Mouse (Mus musculus) cerebellum, adult 9-10 months (tissue): Measurements from ENCODE around the gene Slc16a11.

Experiments used
- DNase-seq: peaks from one replicate; pipeline ENCODE4 v3.0.0; 2022

Slc16a11 gene

DNA sequence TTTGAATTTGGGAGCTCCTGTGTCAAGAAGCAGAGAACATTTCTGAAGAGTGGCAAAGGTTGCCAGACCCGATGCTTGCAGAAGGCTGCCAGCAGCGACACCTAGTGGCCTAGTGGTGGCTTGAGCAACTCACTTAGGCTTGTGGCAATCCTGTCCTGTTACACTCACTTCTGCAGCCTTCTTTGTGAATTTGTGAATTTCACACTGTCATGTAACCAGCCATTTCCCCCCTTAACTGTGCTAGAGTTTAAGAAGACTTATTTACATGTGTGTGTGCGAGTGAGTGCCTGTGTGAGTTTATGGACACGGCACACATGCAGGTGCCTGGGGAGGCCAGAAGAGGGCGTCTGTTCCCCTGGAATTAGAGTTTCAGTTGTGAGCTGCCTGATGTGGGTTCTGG lies 10.9 kb upstream of the Slc16a11 start:
- DNase-seq, result peak; percentile 78

DNA sequence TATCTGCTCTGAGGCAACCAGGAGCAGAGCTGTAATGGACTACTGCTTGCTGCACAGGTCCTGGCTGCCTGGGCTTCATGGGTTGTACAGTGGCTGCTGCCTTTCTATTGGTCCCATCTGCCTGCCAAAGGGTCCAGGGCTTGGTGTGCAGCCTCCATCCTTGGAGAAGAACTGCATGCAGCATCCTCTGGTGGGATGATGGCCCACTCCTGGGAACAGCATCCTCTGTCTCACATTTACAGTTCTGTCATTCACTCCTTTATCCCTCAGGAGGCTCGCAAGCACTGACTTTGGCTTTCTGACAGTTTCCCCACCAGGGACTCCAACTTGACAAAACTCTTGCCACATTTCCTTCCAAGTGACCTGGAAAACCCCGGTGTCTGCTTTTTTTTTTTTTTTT lies 5.8 kb upstream of the Slc16a11 start:
- no peak for DNase-seq

DNA sequence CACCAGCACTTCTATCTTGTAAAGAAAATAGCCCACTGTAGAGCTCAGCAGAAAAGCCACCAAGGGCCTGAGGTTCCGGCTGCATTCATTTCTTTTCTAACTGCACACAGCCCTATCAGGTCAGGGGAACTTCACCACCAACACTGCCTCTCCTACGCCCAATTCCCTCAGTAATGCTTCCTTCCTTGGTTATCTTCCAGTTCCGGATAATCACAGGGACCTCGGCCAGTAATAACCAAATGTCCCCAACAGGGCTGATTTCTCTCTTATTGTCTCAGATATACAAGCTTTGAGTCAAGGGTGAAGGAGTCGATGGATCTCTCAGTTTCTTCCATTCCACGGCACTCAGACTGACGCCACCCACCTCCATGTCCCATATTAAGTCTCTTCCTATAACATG lies 5.3 kb upstream of the Slc16a11 start:
- DNase-seq, result no peak

DNA sequence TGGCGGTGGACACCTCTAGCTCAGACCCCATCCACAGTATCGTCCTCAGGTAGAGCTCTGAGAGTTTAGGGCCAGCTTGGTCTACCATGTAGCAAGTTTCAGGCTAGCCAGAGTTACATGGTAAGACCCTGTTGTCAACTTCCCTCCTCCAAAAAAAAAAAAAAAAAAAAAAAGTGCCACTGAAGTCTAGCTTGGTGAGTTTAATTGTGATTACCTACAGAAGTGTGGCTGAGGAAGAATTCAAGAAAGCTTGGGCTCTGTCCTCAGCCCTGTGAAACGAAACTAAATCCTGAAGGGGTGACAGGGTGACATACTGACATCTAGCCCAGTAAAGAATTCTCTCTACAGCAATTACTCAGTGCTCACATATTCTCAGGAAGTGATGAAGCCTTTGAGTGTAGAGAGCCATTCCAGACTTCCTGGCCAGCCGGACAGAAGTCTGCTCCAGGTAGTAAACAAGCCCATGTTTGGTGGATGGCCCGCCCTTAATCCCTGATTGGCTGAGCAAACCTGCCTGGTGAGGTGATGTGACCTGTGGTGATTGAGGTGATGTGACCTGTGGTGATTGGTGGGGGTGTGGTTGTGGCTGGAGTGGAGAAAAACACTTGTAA lies 3.7 kb upstream of the Slc16a11 start:
- no peak for DNase-seq

DNA sequence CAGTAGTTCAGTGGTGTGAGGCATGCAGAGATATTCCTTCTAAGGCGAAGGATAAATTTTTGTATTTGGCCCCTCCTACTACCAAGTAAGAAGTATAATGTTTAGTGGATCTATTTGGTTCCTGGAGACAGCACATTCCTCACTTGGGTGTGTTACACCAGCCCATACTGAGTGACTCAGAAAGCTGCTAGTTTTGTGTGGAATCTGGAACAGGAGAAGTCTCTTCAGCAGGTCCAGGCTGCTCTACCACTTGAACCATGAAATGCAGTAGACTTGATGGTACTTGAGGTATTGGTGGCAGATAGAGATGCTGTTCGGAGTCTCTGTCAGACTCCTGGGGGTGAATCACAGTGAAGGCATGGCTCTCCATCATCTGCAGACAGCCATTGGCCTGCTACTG lies 1.9 kb upstream of the Slc16a11 start:
- DNase-seq, result peak; percentile 21

DNA sequence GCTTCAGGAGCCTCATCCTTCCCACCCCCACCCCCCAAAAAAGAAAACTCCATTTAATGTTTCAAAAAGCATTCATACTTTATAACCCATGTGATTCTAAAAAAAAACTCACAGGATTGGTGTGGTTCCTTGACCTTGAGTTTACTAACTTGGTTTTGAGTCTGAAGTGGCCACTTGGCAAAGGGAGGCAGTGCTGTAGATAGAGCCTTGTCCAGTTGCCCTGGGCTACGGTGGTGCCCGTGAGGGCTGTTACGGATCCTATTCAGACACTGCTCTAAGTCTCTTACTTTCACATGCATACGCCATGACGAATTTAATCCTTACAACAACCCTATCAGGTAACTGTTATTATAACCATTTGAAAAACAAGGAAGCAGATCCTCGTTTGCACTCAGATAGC lies 580 bp upstream of the Slc16a11 start:
- DNase-seq, result no peak

DNA sequence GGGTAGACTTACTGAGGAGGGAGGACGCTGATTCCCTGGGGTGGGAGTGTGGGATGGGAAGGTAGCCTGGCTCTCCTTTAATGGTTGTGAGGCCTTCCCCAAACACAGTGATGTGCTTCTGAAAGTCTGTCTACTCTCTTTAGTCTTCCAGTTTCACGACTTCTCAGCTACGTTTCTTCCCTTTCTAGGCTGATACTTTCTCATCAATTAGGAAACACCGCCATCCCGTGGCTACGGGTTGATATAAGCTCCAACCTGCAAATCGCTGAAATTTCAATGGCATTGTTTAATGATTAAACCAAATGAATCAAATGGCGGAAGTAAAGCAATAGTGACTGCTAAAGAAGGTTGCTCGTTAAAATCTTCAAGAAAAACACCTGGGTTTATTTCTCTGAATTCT lies 344 bp downstream of the Slc16a11 start:
- peak; percentile 87 for DNase-seq

DNA sequence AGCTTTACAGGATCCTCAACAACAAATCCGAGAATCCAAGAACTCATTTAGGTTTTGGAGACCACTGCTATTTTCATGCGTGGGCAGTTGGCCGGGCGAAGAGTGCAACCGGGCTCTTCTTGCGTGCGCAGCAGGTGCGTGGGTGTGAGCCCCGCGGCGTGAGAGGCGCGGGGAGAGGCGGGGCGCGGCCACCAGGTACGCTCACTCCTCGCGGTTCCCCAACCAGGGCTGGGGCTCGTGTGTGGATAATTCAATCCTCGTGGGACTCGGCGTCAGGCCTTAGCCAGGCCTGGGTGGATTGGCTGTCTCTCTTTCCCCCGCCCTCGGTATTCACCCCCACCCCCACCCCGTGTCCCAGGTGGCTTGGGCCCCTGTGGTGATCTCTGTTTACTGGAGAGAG lies 1.2 kb downstream of the Slc16a11 start:
- peak; percentile 83 for DNase-seq

DNA sequence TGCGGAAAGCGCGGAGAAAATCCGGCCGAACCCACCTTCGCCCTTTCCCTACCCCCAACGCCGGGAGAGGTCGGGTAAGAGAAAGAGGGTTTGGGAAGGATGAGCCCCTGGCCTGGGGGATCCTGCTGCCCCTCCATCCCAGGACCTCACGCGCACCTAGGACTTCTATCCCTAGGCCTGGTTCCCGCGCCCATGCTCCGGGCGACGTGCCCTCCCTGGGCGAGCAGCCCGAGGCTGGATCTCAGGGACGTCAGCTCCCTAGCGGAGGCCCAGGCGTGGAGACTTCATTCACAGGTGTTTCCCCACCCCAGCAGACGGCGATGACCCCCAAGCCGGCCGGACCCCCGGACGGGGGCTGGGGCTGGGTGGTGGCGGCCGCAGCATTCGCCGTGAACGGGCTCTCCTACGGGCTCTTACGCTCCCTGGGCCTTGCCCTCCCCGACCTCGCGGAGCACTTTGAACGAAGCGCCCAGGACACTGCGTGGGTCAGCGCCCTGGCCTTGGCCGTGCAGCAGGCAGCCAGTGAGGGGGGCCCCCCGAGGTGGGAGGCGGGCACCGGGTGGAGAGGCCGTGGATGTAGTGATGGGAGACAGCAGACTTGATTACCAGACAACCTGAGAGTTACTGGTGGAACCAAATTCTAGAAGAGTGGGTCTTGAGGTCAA lies 1.8 kb downstream of the Slc16a11 start:
- DNase-seq, result peak; percentile 79

DNA sequence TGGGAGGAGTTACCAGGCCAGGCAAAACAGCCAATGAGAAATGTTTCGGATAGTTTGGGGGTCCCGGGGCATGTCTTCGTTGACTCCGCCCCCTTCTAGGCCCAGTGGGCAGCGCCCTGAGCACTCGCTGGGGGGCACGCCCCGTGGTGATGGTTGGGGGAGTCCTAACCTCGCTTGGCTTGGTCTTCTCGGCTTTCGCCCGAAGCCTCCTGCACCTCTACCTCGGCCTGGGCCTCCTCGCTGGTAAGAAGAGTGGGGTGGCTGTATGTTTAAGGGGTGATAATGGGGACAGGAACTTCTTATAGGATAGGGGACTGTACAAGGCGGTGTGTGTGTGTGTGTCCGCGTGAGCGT lies 2.3 kb downstream of the Slc16a11 start:
- DNase-seq, result no peak

DNA sequence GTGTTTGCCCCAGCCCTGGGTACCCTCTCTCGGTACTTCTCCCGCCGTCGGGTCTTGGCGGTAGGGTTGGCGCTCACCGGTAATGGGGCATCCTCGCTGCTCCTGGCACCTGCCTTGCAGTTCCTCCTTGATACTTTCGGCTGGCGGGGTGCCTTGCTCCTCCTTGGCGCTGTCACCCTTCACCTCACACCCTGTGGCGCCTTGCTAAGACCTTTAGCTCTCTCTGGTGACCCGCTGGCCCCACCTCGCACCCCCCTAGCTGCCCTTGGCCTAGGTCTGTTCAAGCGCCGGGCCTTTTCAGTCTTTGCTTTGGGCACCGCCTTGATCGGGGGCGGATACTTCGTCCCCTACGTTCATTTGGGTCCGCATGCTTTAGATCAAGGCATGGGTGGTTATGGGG lies 2.7 kb downstream of the Slc16a11 start:
- DNase-seq, result peak; percentile 71

DNA sequence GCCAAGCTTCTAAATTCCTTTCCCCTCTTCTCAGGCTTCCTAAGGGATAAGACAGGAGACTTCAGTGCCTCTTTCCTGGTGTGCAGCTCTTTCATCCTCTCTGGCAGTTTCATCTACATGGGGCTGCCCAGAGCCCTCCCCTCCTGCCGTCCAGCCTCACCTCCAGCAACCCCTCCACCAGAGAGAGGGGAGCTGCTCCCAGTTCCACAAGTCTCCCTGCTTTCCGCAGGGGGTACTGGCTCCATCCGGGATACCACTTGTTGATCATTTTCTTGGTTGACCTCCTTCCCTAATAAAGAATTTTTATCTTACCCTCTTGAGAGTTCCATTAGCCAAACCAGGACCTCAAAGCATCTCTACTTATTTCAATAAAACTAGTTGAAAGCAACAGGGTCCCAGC lies 3.6 kb downstream of the Slc16a11 start:
- peak; percentile 55 for DNase-seq

DNA sequence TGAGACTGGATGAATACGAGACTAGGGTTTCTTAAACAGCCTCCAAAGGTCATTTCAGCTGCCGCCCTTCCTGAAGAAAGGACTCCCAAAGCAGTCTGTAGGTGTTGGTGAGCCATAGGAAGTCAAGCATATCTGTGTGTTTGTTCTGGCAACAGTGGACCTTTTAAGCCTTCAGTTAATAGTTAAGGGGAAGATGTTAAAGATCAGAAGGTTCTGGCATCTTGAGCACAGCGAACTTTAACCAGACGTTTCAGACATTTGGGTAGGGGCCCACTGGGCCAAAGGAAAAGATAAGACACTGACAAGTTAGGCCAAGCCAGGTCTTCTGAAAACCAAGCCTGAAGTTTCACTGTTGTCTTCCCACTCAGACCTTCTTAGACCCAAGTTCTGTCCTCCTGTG lies 5.5 kb downstream of the Slc16a11 start:
- peak; percentile 37 for DNase-seq

DNA sequence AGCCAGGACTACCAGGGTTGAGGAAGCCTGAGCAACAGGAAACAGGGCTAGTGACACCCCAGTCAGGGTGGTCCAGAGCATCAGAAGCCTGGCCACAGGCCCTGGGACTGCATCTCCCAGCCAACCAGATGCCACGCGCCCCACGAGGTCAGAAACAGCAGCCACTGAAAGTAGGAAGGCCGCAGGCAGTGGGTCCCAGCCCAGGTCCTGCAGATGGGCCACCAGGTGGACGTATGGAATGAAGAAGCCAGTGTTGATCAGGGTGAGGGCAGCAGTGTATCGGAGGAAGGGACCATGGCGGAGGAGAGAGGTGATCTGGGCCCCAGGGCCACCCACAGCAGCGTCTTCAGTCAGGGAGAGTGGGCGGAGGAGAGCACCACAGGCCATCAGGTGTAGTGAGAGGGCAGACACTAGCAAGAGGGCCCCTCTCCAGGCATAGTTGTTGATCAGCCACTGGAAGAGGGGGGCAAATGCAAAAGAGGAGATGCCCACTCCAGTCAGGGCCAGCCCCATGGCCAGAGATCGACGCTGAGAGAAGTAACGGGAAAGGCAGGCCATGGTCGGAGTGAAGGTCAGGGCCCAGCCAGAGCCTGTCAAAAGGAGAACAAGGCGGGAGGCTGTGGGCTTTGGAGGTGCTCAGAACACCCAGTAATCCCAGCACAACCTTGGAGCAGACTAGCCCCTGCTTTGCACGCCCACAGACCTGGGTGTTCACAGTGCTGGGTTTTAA lies 6.4 kb downstream of the Slc16a11 start:
- DNase-seq, result no peak

DNA sequence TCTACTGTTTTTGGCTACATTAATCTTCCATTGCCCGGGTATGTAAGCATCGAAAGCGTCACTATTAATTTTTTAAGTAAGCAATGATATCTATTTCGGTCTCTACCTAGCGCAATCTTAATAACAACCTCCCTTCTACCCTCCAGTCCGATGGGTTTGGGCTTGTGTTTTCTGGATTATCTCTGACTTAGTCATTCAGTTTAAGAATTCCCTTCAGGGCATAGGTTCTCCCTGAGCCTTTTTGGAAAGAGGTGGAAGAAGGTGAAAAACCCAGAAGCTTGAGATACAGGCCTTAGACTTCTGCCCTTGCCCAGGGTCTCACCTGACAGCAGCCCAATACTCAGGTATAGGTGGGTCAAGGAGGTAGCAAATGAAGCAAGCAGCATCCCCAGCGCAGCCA lies 7.3 kb downstream of the Slc16a11 start:
- DNase-seq, result no peak

DNA sequence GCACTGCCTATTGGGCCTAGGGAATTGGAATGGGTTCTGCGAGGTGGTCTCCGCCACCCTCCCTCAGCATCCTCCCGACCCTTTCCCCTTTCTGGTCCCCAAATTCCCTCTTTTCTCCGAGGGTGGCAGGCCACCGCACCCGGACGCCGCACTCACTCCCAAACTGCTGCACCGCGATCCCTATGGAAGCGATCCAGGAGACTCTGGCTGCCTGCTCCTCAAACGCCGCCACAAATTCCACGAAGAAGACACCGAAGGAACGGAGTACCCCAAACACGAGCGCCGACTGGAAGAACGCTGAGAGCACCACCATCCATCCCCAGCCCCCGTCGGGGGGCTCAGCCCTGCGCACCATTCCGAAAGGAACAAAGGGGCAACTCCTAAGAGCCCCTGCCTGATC lies 7.8 kb downstream of the Slc16a11 start:
- peak; percentile 76 for DNase-seq

DNA sequence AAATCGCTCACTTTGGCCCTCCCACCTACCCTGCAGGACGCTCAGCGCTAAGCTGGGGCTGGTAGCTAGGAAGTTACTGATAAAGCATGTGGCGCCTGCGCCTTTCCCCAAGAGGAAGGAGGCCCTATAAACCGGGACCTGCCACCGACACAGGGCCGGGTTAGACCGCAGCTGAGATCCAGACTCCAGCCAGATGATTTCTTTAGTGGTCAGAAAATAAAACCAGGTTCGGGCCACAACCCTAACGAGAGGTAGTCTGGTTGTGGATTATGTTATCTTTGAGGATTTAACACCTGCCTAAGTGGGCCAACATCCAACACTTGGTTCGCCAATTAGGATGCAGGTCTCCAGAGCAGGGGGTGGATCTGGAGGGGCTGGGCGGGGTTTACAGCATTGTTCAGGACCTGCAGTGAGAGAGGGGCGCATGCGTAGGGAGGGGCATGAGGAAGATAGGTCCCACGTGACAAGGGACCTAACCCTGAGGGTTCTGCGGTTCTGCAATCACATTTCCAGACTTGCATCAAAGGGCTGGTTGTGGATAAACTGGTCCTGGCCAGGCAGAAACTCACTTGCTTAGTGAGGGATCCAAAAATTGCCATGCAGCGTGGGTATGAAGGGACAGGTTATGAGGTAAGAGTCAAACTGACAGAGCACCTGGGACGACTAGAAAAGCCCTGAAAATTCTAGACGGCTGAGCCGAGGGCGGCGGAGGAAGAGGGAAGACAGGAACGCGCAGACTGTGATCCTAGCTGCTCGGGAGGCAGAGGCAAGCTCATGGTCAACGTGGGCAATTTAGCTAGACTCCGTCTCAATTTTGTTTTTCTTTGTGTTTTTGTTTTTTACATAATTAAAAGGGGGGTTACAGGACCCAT lies 8.4 kb downstream of the Slc16a11 start, which contains the start of gene Slc16a13:
Gene Slc16a13 (minus strand): TSS at position 334 of the 872 bp plus-strand sequence.
- DNase-seq, result peak; percentile 99

DNA sequence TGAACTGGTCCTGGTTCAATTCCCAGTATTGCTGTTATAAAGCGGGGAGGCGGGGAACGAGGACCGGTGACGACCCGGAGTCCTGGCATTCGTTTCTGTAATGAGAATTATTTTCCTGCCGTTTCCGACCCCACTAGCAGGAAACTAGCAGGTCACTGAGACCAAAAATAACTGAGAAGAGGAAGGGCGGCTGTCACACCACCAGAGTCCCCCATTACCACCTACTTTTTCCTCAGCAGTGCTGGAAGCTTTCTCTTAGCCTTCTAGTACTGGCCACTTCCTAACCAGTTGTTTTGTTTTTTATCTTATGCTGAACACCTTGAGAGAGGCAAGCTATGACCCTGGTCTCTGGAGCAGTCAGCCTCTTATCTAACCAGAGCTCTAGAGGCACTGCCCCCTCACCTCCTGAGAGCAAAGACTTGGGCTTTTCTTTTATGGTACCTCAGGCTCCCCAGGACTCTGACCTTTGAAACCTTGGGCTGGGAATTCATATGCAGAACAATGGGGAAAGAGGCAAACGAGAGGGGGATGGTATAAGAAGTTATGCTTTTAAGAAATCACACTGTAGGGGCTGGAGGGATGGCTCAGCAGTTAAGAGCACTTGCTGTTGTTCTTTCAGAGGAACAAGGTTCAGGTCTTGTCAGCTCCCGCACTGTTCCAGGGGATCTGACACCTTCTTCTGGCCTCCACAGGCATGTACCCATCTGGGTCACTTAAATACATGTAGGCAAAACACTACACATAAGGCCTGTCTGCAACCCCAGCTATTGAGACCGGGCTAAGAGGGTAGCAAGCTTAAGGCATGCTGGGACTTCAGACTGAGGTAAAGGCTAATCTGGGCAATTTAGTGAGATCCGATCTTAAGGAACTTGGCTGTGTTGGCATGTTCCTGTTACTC lies 9.3 kb downstream of the Slc16a11 start:
- peak; percentile 60 for DNase-seq

DNA sequence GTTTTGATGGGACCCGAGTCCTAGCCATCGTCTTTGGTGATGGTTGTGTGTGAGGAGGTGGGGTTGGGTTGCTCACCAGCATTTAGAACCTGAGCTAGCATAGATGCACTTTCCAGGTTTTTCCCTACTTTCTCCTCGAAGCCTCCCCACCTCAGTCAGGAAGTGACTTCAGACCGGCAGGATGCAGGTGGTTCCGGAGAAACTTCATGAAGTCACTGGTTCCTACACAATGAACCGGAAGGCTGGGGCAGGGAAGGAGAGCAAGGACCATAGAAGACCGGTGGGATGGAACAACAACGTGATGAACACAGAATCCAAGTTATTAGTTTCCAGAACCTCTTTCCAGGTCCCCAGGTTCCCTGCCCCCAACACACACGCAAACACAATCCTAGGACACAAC lies 11.2 kb downstream of the Slc16a11 start:
- DNase-seq, result peak; percentile 45

DNA sequence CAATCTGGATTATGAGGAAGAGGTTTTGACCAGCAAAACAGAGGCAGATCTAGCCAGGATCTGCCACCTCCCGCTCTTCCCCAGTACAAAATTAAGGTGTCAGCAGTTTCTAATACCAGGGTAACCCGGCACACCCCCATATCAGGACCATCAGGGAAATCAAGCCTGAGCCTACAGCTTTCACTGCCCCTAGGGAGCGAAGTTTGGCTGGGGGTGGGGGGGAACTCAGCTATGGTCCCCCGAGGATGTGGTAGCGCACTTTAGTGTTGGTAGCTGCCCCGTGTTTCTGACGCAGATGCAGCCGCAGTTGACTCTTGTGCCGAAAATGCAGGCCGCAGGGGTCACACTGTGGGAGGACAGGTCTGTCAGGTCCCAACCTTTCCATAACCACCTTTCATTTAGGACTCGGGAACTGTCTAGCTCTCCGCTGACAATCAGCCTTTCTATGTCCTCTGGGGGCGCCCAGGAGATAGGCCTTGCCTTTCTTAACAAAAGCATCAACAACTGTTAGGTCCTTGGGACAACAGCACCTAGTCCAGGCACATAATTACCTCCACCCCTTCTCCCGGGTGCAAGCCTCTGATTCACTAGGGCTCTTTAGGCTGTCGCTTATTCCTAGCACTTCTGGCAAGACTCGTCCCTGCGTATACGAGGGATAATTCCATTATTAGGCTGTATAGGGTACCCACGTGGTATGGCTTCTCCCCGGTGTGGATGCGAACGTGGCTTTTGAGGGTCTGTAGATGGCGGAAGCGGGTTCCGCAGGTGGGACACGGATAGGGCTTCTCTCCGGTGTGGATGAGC lies 13.4 kb downstream of the Slc16a11 start:
- DNase-seq, result peak; percentile 46

DNA sequence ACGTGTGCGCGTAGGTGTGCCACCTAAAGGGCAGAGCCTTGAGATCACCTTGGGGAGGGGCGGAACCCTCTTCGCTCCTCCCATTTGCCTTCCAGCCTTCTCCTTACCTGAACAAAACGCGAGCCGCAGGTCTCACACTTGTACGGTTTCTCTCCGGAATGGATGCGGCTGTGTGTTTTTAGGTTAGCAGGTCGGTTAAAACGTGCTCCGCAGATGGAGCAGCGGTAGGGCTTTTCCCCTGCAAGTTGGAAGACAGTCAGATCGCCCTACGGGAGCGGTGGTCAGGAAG lies 14.0 kb downstream of the Slc16a11 start:
- DNase-seq, result peak; percentile 44

DNA sequence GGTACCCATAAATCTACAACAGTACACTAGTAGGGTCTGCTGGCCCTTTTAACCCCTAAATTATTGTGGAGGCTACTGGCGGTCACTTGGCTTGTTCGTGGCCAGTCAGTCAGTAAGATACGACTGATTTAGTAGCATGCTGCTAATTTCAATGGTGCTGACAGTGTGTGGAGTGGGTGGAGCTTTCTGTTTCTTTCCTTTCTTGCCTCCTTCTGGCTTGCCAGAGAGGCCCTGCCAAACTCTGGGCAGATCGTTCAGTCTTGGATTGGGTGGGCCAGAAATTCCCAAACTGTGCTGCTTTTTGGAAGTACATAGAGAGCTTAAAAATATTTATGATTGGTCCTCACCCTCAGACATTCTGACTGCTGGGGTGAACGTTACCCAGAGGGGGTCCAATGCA lies 14.6 kb downstream of the Slc16a11 start:
- peak; percentile 46 for DNase-seq
